Mouse (Mus musculus): Measurements from ENCODE around the gene Olfr610.

GRCm38 (mm10) chr7:103497962-103498361 is 14.0 kb downstream of the Olfr610 start, which contains the start of gene Olfr609:
- TF ChIP-seq POLR2A (IDR thresholded peaks at IDR 0.05; ENCODE audit: insufficient read depth, low read depth, low read length) (no peak), CTCF (IDR thresholded peaks at IDR 0.05; ENCODE audit: insufficient read depth, low read depth, low read length) (no peak)

All from olfactory bulb, adult 2 months (tissue).